Mouse (Mus musculus) CH12.LX (cell line): ENCODE data around the gene Ampd3. TPM values are rescaled to one million over a fixed set of nuclear protein-coding genes. Genes with fewer than 3 reads are reported as not detected.

ENCODE experiments used
- DNase-seq: peaks from one replicate; pipeline ENCODE4 v3.0.0-alpha.2; 2013; ENCODE audit errors: extremely low read depth
- H3K27ac ChIP-seq: 2 replicates; pipeline ENCODE4 v1.5.1; 2012; ENCODE audit warnings: low read depth, mild to moderate bottlenecking, control low read depth, moderate library complexity; ENCODE audit not compliant: insufficient read depth
- H3K27me3 ChIP-seq: replicated peaks from 2 replicates; pipeline ENCODE3; 2012; ENCODE audit warnings: inconsistent platforms
- H3K36me3 ChIP-seq, 2 experiments: replicated peaks in 1 of 2; 2 replicates each; pipeline versions ENCODE3 to v1.6.1; 2012; ENCODE audit warnings: inconsistent platforms in 1 of 2, low read length in 1 of 2, mild to moderate bottlenecking in 1 of 2, mixed read lengths in 1 of 2, moderate library complexity in 1 of 2; ENCODE audit not compliant: control insufficient read depth in 1 of 2, insufficient read depth in 1 of 2
- H3K4me1 ChIP-seq, 2 experiments: 2 replicates each; pipeline ENCODE4 v1.6.1; 2012; ENCODE audit warnings: inconsistent platforms in 1 of 2, moderate library complexity in 1 of 2; ENCODE audit not compliant: insufficient read depth in 2 of 2, control insufficient read depth in 1 of 2
- H3K4me2 ChIP-seq: 2 replicates; pipeline ENCODE4 v1.6.1; 2012; ENCODE audit warnings: low read depth, mild to moderate bottlenecking, control low read depth; ENCODE audit not compliant: poor library complexity, insufficient read depth, severe bottlenecking
- H3K4me3 ChIP-seq, 3 experiments: fragments of 150-350 bp in 1 of 3; sonication (generic) in 1 of 3; replicated peaks in 1 of 3; 2 replicates each; pipeline versions ENCODE3 to v1.5.1; 2011 to 2012; ENCODE audit warnings: low read depth in 2 of 3, low read length in 2 of 3, mild to moderate bottlenecking in 2 of 3, moderate library complexity in 2 of 3, control low read depth in 1 of 3, improper control_type of control experiment in 1 of 3, inconsistent platforms in 1 of 3, mixed read lengths in 1 of 3; ENCODE audit not compliant: poor library complexity in 1 of 3
- H3K79me2 ChIP-seq: replicated peaks from 2 replicates; pipeline ENCODE4 v1.6.1; 2012; ENCODE audit warnings: mild to moderate bottlenecking, moderate library complexity; ENCODE audit not compliant: control insufficient read depth, poor library complexity, insufficient read depth, severe bottlenecking; ENCODE audit errors: extremely low read depth
- H3K9ac ChIP-seq: 2 replicates; pipeline ENCODE4 v1.6.1; 2012; ENCODE audit warnings: low read depth, mild to moderate bottlenecking, control low read depth, moderate library complexity; ENCODE audit not compliant: insufficient read depth
- H3K9me3 ChIP-seq: replicated peaks from 2 replicates; pipeline ENCODE3; 2012; ENCODE audit warnings: low read length, inconsistent platforms, mixed read lengths
- BHLHE40 ChIP-seq: IDR thresholded peaks from 2 replicates; pipeline ENCODE4 v1.6.1; 2011; ENCODE audit warnings: mild to moderate bottlenecking, low read depth, low read length, improper control_type of control experiment
- E2F4 ChIP-seq: IDR thresholded peaks from 2 replicates; pipeline ENCODE4 v1.6.1; 2011; ENCODE audit warnings: low read depth, low read length, improper control_type of control experiment; ENCODE audit not compliant: insufficient replicate concordance
- ELF1 ChIP-seq: IDR thresholded peaks from 2 replicates; pipeline ENCODE4 v1.6.1; 2014; ENCODE audit warnings: low read depth, mild to moderate bottlenecking, inconsistent platforms, low read length, improper control_type of control experiment
- HCFC1 ChIP-seq: IDR thresholded peaks from 2 replicates; pipeline ENCODE4 v1.6.1; 2012; ENCODE audit warnings: low read depth, mild to moderate bottlenecking, inconsistent platforms, low read length, improper control_type of control experiment
- JUND ChIP-seq: conservative IDR thresholded peaks from 2 replicates; pipeline ENCODE4 v1.6.1; 2011; ENCODE audit warnings: low read depth, low read length, improper control_type of control experiment
- MAFK ChIP-seq: IDR thresholded peaks from 2 replicates; pipeline ENCODE4 v1.6.1; 2011; ENCODE audit warnings: low read length, improper control_type of control experiment; ENCODE audit not compliant: insufficient replicate concordance
- MEF2A ChIP-seq: IDR thresholded peaks from 2 replicates; pipeline ENCODE4 v1.6.1; 2014; ENCODE audit warnings: low read depth, mild to moderate bottlenecking, inconsistent platforms, low read length, improper control_type of control experiment, borderline replicate concordance
- MYC ChIP-seq: IDR thresholded peaks from 2 replicates; pipeline ENCODE4 v1.6.1; 2011; ENCODE audit warnings: low read depth, mild to moderate bottlenecking, improper control_type of control experiment, low read length
- POLR2AphosphoS2 ChIP-seq: IDR thresholded peaks from 2 replicates; pipeline ENCODE4 v1.6.1; 2011; ENCODE audit warnings: low read depth, low read length, improper control_type of control experiment
- RAD21 ChIP-seq: IDR thresholded peaks from 2 replicates; pipeline ENCODE4 v1.6.1; 2011; ENCODE audit warnings: low read depth, mild to moderate bottlenecking, low read length, improper control_type of control experiment, moderate library complexity
- RCOR1 ChIP-seq: conservative IDR thresholded peaks from 2 replicates; pipeline ENCODE4 v1.6.1; 2012; ENCODE audit warnings: low read depth, mild to moderate bottlenecking, inconsistent platforms, low read length, improper control_type of control experiment
- SIN3A ChIP-seq: IDR thresholded peaks from 2 replicates; pipeline ENCODE4 v1.6.1; 2012; ENCODE audit warnings: low read length, improper control_type of control experiment, inconsistent platforms
- UBTF ChIP-seq: IDR thresholded peaks from 2 replicates; pipeline ENCODE4 v1.6.1; 2012; ENCODE audit warnings: low read depth, mild to moderate bottlenecking, inconsistent platforms, low read length, improper control_type of control experiment, moderate library complexity
- USF1 ChIP-seq: IDR thresholded peaks from 2 replicates; pipeline ENCODE4 v1.6.1; 2014; ENCODE audit warnings: low read depth, mild to moderate bottlenecking, inconsistent platforms, low read length, improper control_type of control experiment
- ZC3H11A ChIP-seq: IDR thresholded peaks from 2 replicates; pipeline ENCODE4 v1.6.1; 2012; ENCODE audit warnings: low read depth, mild to moderate bottlenecking, inconsistent platforms, low read length, improper control_type of control experiment
- ZMIZ1 ChIP-seq: IDR thresholded peaks from 2 replicates; pipeline ENCODE4 v1.6.1; 2012; ENCODE audit warnings: low read depth, mild to moderate bottlenecking, inconsistent platforms, low read length, improper control_type of control experiment
- dilution Hi-C: fragments of 300-500 bp; cut with MboI; formaldehyde crosslinking; loops from 2 replicates; pipeline ENCODE4 v1.14.3; 2020; ENCODE audit warnings: low sequenced_read_pairs; ENCODE audit not compliant: extremely low pct_unique_long_range_greater_than_20kb, extremely low pct_ligation_motif_present
- in situ Hi-C: fragments of 300-500 bp; cut with MboI; formaldehyde crosslinking; loops from 3 replicates; pipeline ENCODE4 v1.14.3; 2019; ENCODE audit warnings: low sequenced_read_pairs, low pct_ligation_motif_present, low pct_unique_long_range_greater_than_20kb, mixed read lengths
- polyA plus RNA-seq: library from polyadenylated mRNA; unstranded; fragments of >175 nt; gene quantifications from 2 replicates; pipeline ENCODE4 v1.2.1, GENCODE M21; 2012; ENCODE audit warnings: low read depth; ENCODE audit not compliant: insufficient read length
- total RNA-seq, 2 experiments: library from RNA; depleted of rRNA; stranded (reverse); fragments of 300-350 nt in 1 of 2; fragments of >200 nt in 1 of 2; gene quantifications; 2 replicates each; pipeline ENCODE4 v1.2.3; 2012 to 2014

The Ampd3 gene
- total and polyA plus RNA-seq, 3 experiments, result 0.08 to 0.84 (median 0.30) TPM

DNA sequence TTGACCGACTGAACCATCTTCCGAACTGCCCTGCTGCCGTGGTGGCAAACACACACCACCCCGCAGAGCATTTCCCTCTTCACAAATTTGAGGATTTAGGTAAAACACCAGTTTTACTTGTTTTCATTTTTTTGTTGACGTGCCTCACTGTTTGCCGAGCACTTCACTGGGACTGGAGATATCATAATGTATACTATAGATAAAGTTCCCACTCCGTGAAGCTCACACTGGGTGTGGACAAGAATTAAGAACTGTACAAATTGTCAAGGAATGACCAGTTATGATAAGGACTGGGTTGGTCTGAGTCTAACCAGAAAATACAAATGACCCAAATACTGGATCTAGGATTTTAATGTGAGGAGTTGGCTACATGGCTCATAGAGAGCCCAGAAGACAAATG, 10.9 kb downstream of the Ampd3 start:
- dilution Hi-C loops (no loop called here), in situ Hi-C loops (no loop called here)
- Histone ChIP-seq H3K36me3 (no peaks in the 10 kb centered on the region), H3K4me2 (no peak overlapping the region), H3K4me3 (no peak overlapping the region), H3K9ac (no peak overlapping the region), H3K27ac (no peak overlapping the region), H3K4me1 (peaks cover 2 to 26% of the 10 kb centered on the region in 2 experiments; a peak in 3 of 4 replicates), H3K27me3 (no peaks in the 10 kb centered on the region), H3K79me2 (no peaks in the 10 kb centered on the region), H3K9me3 (no peaks in the 10 kb centered on the region)
- no peak for TF ChIP-seq ZMIZ1
- TF ChIP-seq JUND, result no peak
- TF ChIP-seq BHLHE40, result no peak
- TF ChIP-seq SIN3A, result no peak
- no peak for TF ChIP-seq MEF2A
- TF ChIP-seq MAFK, result no peak
- TF ChIP-seq USF1, result no peak
- no peak for TF ChIP-seq RAD21
- TF ChIP-seq ZC3H11A, result no peak
- TF ChIP-seq UBTF, result no peak
- no peak for DNase-seq

DNA sequence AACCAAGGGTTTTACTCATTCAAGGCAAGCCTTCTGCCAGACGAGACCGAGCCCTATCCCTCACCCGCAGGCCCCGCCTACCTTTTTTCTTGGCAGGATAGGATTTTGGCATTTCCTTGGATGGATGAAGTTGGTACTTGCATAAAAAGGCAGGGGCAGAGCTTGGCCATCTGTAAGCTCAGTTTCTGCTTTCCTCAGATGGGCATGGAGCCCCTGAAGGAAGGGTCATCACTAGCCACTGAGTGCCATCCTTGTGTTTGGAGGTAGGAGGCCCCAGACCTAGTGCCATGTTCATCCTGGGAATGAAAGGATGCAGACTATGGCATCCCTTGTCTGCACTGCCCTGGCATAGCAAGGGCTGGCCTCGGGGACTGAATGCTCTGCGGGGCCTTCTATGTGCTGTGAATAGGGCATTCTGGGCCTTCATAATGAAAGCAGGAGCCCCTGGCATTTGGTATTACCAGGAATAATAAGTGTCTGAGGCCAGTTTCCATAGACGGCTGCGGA, 11.7 kb downstream of the Ampd3 start:
- TF ChIP-seq HCFC1 (no peak), SIN3A (no peak), E2F4 (no peak), UBTF (no peak), ELF1 (no peak), RAD21 (no peak), POLR2AphosphoS2 (no peak)
- Histone ChIP-seq H3K4me1 (peaks cover 0 to 22% of the 10 kb centered on the region in 2 experiments; a peak in 2 of 4 replicates), H3K27ac (no peak overlapping the region), H3K4me2 (no peak overlapping the region), H3K9me3 (no peaks in the 10 kb centered on the region), H3K36me3 (no peaks in the 10 kb centered on the region), H3K9ac (no peak overlapping the region), H3K79me2 (no peaks in the 10 kb centered on the region), H3K27me3 (no peaks in the 10 kb centered on the region), H3K4me3 (no peak overlapping the region)
- dilution Hi-C loops (no loop called here), in situ Hi-C loops (no loop called here)
- DNase-seq, result no peak

DNA sequence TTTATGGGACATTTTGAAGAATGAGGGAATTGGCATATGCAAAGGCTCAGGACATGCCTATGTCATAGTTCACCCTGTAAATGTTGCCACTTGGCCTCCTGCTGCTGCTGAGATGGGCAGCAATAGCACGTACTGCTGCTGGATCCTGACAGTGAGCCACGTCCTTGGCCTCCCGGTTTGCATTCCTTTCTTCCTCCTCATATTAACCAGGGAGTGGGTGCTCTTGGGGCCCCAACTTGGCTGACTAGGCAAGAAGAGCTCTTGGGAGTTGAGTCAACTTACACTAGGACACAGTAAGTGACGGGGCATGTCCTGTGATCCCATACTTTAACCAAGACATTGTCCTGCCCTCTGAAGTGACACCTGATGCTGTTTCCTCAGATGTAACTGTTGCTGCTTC, 12.5 kb downstream of the Ampd3 start:
- no peaks in the 10 kb centered on the region for H3K9me3 ChIP-seq
- no peak overlapping the region for H3K9ac ChIP-seq
- no peak overlapping the region for H3K4me3 ChIP-seq
- H3K27ac ChIP-seq, result no peak overlapping the region
- TF ChIP-seq JUND (no peak), MYC (no peak), RCOR1 (no peak)
- dilution Hi-C loops (no loop called here), in situ Hi-C loops (no loop called here)
- H3K27me3 ChIP-seq, result no peaks in the 10 kb centered on the region
- no peak overlapping the region for H3K4me2 ChIP-seq
- no peaks in the 10 kb centered on the region for H3K79me2 ChIP-seq
- H3K36me3 ChIP-seq, result no peaks in the 10 kb centered on the region
- no peak for DNase-seq
- peaks cover 0 to 22% of the 10 kb centered on the region in 2 experiments; a peak in 2 of 4 replicates for H3K4me1 ChIP-seq
